Mouse (Mus musculus) lung, adult 2 months (tissue): ENCODE data around the gene Pheta1.

ENCODE experiments used
- CTCF ChIP-seq: fragments of 200-500 bp; IDR thresholded peaks from 2 replicates; pipeline ENCODE4 v1.5.1; 2011; ENCODE audit warnings: mild to moderate bottlenecking, low read length, control low read depth; ENCODE audit not compliant: insufficient read depth
- POLR2A ChIP-seq: fragments of 200-500 bp; IDR thresholded peaks from 2 replicates; pipeline ENCODE4 v1.6.1; 2011; ENCODE audit warnings: low read depth, mild to moderate bottlenecking, control low read depth, low read length, borderline replicate concordance; ENCODE audit errors: extremely low read depth

DNA sequence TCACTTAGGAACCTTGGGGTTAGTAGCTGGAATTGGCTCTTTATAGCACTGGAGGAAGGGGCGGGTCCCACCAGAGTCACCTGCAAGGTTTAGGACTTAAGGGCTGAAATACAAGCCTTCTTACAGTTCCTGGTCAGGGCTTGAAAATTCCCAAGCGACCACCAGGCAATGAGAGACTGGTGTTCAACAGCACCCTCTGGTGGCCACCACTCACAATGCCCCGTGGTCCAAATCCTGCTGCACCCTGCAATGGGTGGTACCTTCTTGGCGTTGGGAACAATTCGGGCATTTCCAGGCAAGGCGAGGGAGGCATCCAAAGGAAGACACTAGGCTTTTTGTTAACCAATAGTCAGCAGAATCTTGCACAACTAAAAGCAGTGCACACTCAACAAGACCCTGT is 30.4 kb downstream of the Pheta1 start:
- TF ChIP-seq CTCF = peak; percentile 85
- TF ChIP-seq POLR2A = no peak
